Mouse (Mus musculus) MEL (cell line): ENCODE measurements around the gene Tnfsf4. TPM values are rescaled to one million over a fixed set of nuclear protein-coding genes. Genes with fewer than 3 reads are reported as not detected.

Source experiments
- DNase-seq: peaks from one replicate; pipeline ENCODE4 v3.0.0; 2011; ENCODE audit warnings: low read depth, low spot score
- H3K27ac ChIP-seq: 2 replicates; pipeline ENCODE4 v1.5.1; 2012; ENCODE audit warnings: low read depth, mild to moderate bottlenecking, control low read depth, low read length, moderate library complexity; ENCODE audit not compliant: control insufficient read depth
- H3K27me3 ChIP-seq, 2 experiments: fragments of 150-350 bp in 1 of 2; sonication (generic) in 1 of 2; 2 replicates each; pipeline ENCODE4 v1.6.1; 2012; ENCODE audit warnings: low read length in 2 of 2, mild to moderate bottlenecking in 2 of 2, improper control_type of control experiment in 1 of 2, moderate library complexity in 1 of 2; ENCODE audit not compliant: insufficient read depth in 2 of 2, control insufficient read depth in 1 of 2
- H3K36me3 ChIP-seq, 2 experiments: 2 replicates each; pipeline ENCODE4 v1.6.1; 2012 to 2014; ENCODE audit warnings: low read length in 2 of 2, improper control_type of control experiment in 1 of 2, inconsistent platforms in 1 of 2, mild to moderate bottlenecking in 1 of 2; ENCODE audit not compliant: insufficient read depth in 2 of 2, control insufficient read depth in 1 of 2
- H3K4me1 ChIP-seq, 2 experiments: fragments of 150-350 bp in 1 of 2; sonication (generic) in 1 of 2; 2 replicates each; pipeline ENCODE4 v1.6.1; 2012; ENCODE audit warnings: low read length in 2 of 2, improper control_type of control experiment in 1 of 2, mild to moderate bottlenecking in 1 of 2; ENCODE audit not compliant: insufficient read depth in 2 of 2, control insufficient read depth in 1 of 2
- H3K4me3 ChIP-seq, 2 experiments: fragments of 150-350 bp in 1 of 2; sonication (generic) in 1 of 2; 2 replicates each; pipeline ENCODE4 v1.5.1; 2012; ENCODE audit warnings: low read depth in 2 of 2, low read length in 2 of 2, mild to moderate bottlenecking in 2 of 2, moderate library complexity in 2 of 2, control low read depth in 1 of 2, improper control_type of control experiment in 1 of 2; ENCODE audit not compliant: control insufficient read depth in 1 of 2, insufficient read depth in 1 of 2
- H3K79me2 ChIP-seq: 2 replicates; pipeline ENCODE4 v1.6.1; 2012; ENCODE audit warnings: mild to moderate bottlenecking, low read length, moderate library complexity; ENCODE audit not compliant: control insufficient read depth, poor library complexity, insufficient read depth
- H3K9ac ChIP-seq: 2 replicates; pipeline ENCODE4 v1.6.1; 2012; ENCODE audit warnings: low read depth, mild to moderate bottlenecking, control low read depth, low read length, moderate library complexity; ENCODE audit not compliant: control insufficient read depth, poor library complexity, severe bottlenecking
- H3K9me3 ChIP-seq: fragments of 150-350 bp; sonication (generic); replicated peaks from 2 replicates; pipeline ENCODE4 v1.6.1; 2012; ENCODE audit warnings: mild to moderate bottlenecking, low read length, improper control_type of control experiment, moderate library complexity; ENCODE audit not compliant: insufficient read depth
- BHLHE40 ChIP-seq: IDR thresholded peaks from 2 replicates; pipeline ENCODE4 v1.6.1; 2012; ENCODE audit warnings: low read depth, mild to moderate bottlenecking, inconsistent platforms, low read length, improper control_type of control experiment, borderline replicate concordance
- CHD1 ChIP-seq: IDR thresholded peaks from 2 replicates; pipeline ENCODE4 v1.6.1; 2012; ENCODE audit warnings: low read depth, mild to moderate bottlenecking, inconsistent platforms, low read length, improper control_type of control experiment
- CHD2 ChIP-seq: IDR thresholded peaks from 2 replicates; pipeline ENCODE4 v1.6.1; 2011; ENCODE audit warnings: low read length, improper control_type of control experiment
- CTCF ChIP-seq, 3 experiments: IDR thresholded peaks in 2 of 3; conservative IDR thresholded peaks in 1 of 3; 2 replicates each; pipeline ENCODE4 v1.5.1; 2011 to 2012; ENCODE audit warnings: low read length in 3 of 3, low read depth in 2 of 3, mild to moderate bottlenecking in 2 of 3, improper control_type of control experiment in 1 of 3, inconsistent platforms in 1 of 3, mixed read lengths in 1 of 3, moderate library complexity in 1 of 3; ENCODE audit not compliant: control insufficient read depth in 1 of 3, insufficient read depth in 1 of 3, poor library complexity in 1 of 3, severe bottlenecking in 1 of 3
- HCFC1 ChIP-seq: IDR thresholded peaks from 2 replicates; pipeline ENCODE4 v1.6.1; 2012; ENCODE audit warnings: low read depth, mild to moderate bottlenecking, inconsistent platforms, low read length, improper control_type of control experiment, moderate library complexity
- JUND ChIP-seq: IDR thresholded peaks from 2 replicates; pipeline ENCODE4 v1.6.1; 2011; ENCODE audit warnings: low read depth, mild to moderate bottlenecking, improper control_type of control experiment, low read length
- MAFK ChIP-seq: IDR thresholded peaks from 2 replicates; pipeline ENCODE4 v1.6.1; 2011; ENCODE audit warnings: low read depth, mild to moderate bottlenecking, low read length, improper control_type of control experiment, borderline replicate concordance
- MAX ChIP-seq: IDR thresholded peaks from 2 replicates; pipeline ENCODE4 v1.6.1; 2011; ENCODE audit warnings: low read length, improper control_type of control experiment
- MAZ ChIP-seq: IDR thresholded peaks from 2 replicates; pipeline ENCODE4 v1.6.1; 2012; ENCODE audit warnings: low read depth, mild to moderate bottlenecking, inconsistent platforms, low read length, improper control_type of control experiment
- MEF2A ChIP-seq: IDR thresholded peaks from 2 replicates; pipeline ENCODE4 v1.6.1; 2014; ENCODE audit warnings: low read depth, mild to moderate bottlenecking, inconsistent platforms, low read length, improper control_type of control experiment; ENCODE audit not compliant: poor library complexity, insufficient replicate concordance, severe bottlenecking; ENCODE audit errors: extremely low read depth
- MXI1 ChIP-seq: IDR thresholded peaks from 2 replicates; pipeline ENCODE4 v1.6.1; 2011; ENCODE audit warnings: mild to moderate bottlenecking, low read depth, low read length, improper control_type of control experiment
- NRF1 ChIP-seq: IDR thresholded peaks from 2 replicates; pipeline ENCODE4 v1.6.1; 2014; ENCODE audit warnings: low read depth, mild to moderate bottlenecking, inconsistent platforms, low read length, improper control_type of control experiment, moderate library complexity; ENCODE audit not compliant: poor library complexity, insufficient read depth, severe bottlenecking
- POLR2A ChIP-seq, 2 experiments: IDR thresholded peaks; 2 replicates each; pipeline ENCODE4 v1.6.1; 2011 to 2012; ENCODE audit warnings: low read length in 2 of 2, mild to moderate bottlenecking in 2 of 2, control low read depth in 1 of 2, improper control_type of control experiment in 1 of 2, low read depth in 1 of 2, moderate library complexity in 1 of 2; ENCODE audit not compliant: control insufficient read depth in 1 of 2, insufficient read depth in 1 of 2, poor library complexity in 1 of 2
- POLR2AphosphoS5 ChIP-seq: IDR thresholded peaks from 2 replicates; pipeline ENCODE4 v1.6.1; 2012; ENCODE audit warnings: low read depth, borderline replicate concordance, mild to moderate bottlenecking, inconsistent platforms, low read length, moderate library complexity, mixed read lengths
- RAD21 ChIP-seq: IDR thresholded peaks from 2 replicates; pipeline ENCODE4 v1.6.1; 2011; ENCODE audit warnings: mild to moderate bottlenecking, low read depth, low read length, improper control_type of control experiment
- RCOR1 ChIP-seq: IDR thresholded peaks from 2 replicates; pipeline ENCODE4 v1.6.1; 2012; ENCODE audit warnings: low read depth, mild to moderate bottlenecking, inconsistent platforms, low read length, improper control_type of control experiment
- SMC3 ChIP-seq: IDR thresholded peaks from 2 replicates; pipeline ENCODE4 v1.6.1; 2011; ENCODE audit warnings: low read depth, low read length, improper control_type of control experiment
- TBP ChIP-seq: IDR thresholded peaks from 2 replicates; pipeline ENCODE4 v1.8.0; 2011; ENCODE audit warnings: low read depth, low read length, improper control_type of control experiment
- TCF12 ChIP-seq: IDR thresholded peaks from 2 replicates; pipeline ENCODE4 v1.6.1; 2014; ENCODE audit warnings: low read depth, mild to moderate bottlenecking, inconsistent platforms, low read length, improper control_type of control experiment, moderate library complexity
- UBTF ChIP-seq: IDR thresholded peaks from 2 replicates; pipeline ENCODE4 v1.6.1; 2012; ENCODE audit warnings: low read depth, mild to moderate bottlenecking, inconsistent platforms, low read length, improper control_type of control experiment, moderate library complexity, borderline replicate concordance; ENCODE audit not compliant: insufficient read depth
- USF1 ChIP-seq: IDR thresholded peaks from 2 replicates; pipeline ENCODE4 v1.6.1; 2014; ENCODE audit warnings: low read depth, mild to moderate bottlenecking, inconsistent platforms, low read length, improper control_type of control experiment, moderate library complexity
- USF2 ChIP-seq, 2 experiments: IDR thresholded peaks; 2 replicates each; pipeline ENCODE4 v1.6.1; 2011 to 2012; ENCODE audit warnings: improper control_type of control experiment in 2 of 2, low read length in 2 of 2, borderline replicate concordance in 1 of 2, inconsistent platforms in 1 of 2, low read depth in 1 of 2, mild to moderate bottlenecking in 1 of 2; ENCODE audit not compliant: insufficient read depth in 1 of 2
- ZKSCAN1 ChIP-seq: IDR thresholded peaks from 2 replicates; pipeline ENCODE4 v1.6.1; 2012; ENCODE audit warnings: low read depth, mild to moderate bottlenecking, inconsistent platforms, low read length, improper control_type of control experiment, moderate library complexity
- polyA plus RNA-seq, 2 experiments: library from polyadenylated mRNA; stranded (reverse) in 1 of 2; unstranded in 1 of 2; fragments of >175 nt in 1 of 2; fragments of >200 nt in 1 of 2; gene quantifications; 2 replicates each; pipeline versions ENCODE4 v1.2.1 to v1.2.4; 2012; ENCODE audit warnings: low replicate concordance in 2 of 2, low read depth in 1 of 2; ENCODE audit not compliant: insufficient read length in 2 of 2, insufficient read depth in 1 of 2, missing spikeins in 1 of 2
- total RNA-seq: library from RNA; depleted of rRNA; stranded (reverse); fragments of 300-350 nt; gene quantifications from 2 replicates; pipeline ENCODE4 v1.2.3, GENCODE M21; 2012

Gene Tnfsf4
- total and polyA plus RNA-seq, 3 experiments = not detected

GRCm38 (mm10) chr1:161403061-161403460 lies 7.9 kb downstream of the Tnfsf4 start:
- no peaks in the 10 kb centered on the region; a peak in 2 of 4 replicates for H3K27me3 ChIP-seq
- no peaks in the 10 kb centered on the region for H3K36me3 ChIP-seq
- TF ChIP-seq NRF1 (no peak), HCFC1 (no peak), USF1 (no peak), TBP (no peak)
- H3K9ac ChIP-seq = no peak overlapping the region
- no peaks in the 10 kb centered on the region for H3K79me2 ChIP-seq
- no peaks in the 10 kb centered on the region for H3K9me3 ChIP-seq
- no peak overlapping the region for H3K27ac ChIP-seq
- no peak for DNase-seq
- H3K4me3 ChIP-seq = no peak overlapping the region
- no peaks in the 10 kb centered on the region for H3K4me1 ChIP-seq

DNA sequence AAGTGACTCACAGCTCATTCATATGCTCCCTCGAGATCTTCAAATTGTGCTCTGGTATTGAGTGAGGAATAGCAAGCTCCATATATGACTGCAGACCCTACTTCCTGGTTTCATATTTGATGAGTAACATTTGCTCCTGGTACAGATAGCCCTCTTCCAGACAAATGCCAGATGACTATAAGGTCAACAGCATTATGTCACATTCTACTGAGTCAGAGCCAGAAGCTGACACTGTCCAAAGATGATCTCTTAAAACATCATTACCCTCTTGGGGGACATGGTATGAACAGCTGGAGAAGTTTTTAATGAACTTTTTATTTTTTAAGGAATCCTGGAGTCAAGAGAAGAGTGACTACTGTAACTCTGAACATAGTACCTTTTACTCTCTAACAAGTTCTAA lies 11.3 kb downstream of the Tnfsf4 start:
- Histone ChIP-seq H3K9ac (no peak overlapping the region), H3K27me3 (no peaks in the 10 kb centered on the region; a peak in 2 of 4 replicates), H3K27ac (no peak overlapping the region), H3K79me2 (no peaks in the 10 kb centered on the region), H3K4me1 (no peaks in the 10 kb centered on the region), H3K36me3 (no peaks in the 10 kb centered on the region), H3K4me3 (no peak overlapping the region), H3K9me3 (no peaks in the 10 kb centered on the region)
- TF ChIP-seq USF2 (IDR thresholded peaks at IDR 0.05; ENCODE audit: borderline replicate concordance in 1 of 2, insufficient read depth in 1 of 2, low read depth in 1 of 2, low read length in 2 of 2) (no peak), ZKSCAN1 (no peak), MEF2A (no peak), RAD21 (no peak), MAZ (no peak), POLR2AphosphoS5 (no peak), CHD1 (no peak)
- no peak for DNase-seq

GRCm38 (mm10) chr1:161419926-161420325 lies 24.7 kb downstream of the Tnfsf4 start:
- no peaks in the 10 kb centered on the region for H3K4me1 ChIP-seq
- no peak overlapping the region for H3K9ac ChIP-seq
- DNase-seq = no peak
- no peak overlapping the region for H3K27ac ChIP-seq
- H3K9me3 ChIP-seq = no peaks in the 10 kb centered on the region
- TF ChIP-seq RAD21 = no peak
- TF ChIP-seq BHLHE40 = no peak
- TF ChIP-seq ZKSCAN1 = no peak
- no peak for TF ChIP-seq CTCF (IDR thresholded peaks at IDR 0.05 in 2 of 3, conservative IDR thresholded peaks at IDR 0.05 in 1 of 3; ENCODE audit: control insufficient read depth in 1 of 3, insufficient read depth in 1 of 3, low read depth in 2 of 3, low read length in 3 of 3, poor library complexity in 1 of 3, severe bottlenecking in 1 of 3)
- TF ChIP-seq POLR2A (IDR thresholded peaks at IDR 0.05; ENCODE audit: control insufficient read depth in 1 of 2, insufficient read depth in 1 of 2, low read depth in 1 of 2, low read length in 2 of 2, poor library complexity in 1 of 2) = no peak
- TF ChIP-seq JUND = no peak
- TF ChIP-seq MAX = no peak
- no peak for TF ChIP-seq RCOR1
- TF ChIP-seq MXI1 = no peak
- TF ChIP-seq CHD1 = no peak
- no peak for TF ChIP-seq TCF12
- no peak for TF ChIP-seq SMC3
- no peak for TF ChIP-seq MAFK
- no peak for TF ChIP-seq UBTF
- TF ChIP-seq CHD2 = no peak
- H3K27me3 ChIP-seq = no peaks in the 10 kb centered on the region
- no peaks in the 10 kb centered on the region for H3K36me3 ChIP-seq
- H3K4me3 ChIP-seq = no peak overlapping the region
- H3K79me2 ChIP-seq = no peaks in the 10 kb centered on the region
